Mouse (Mus musculus) kidney, postnatal 0 days (tissue): ENCODE data around the gene Pawr. TPM values are rescaled to one million over a fixed set of nuclear protein-coding genes. Genes with fewer than 3 reads are reported as not detected.
"Not testable (repeated sequence)": the region's sequence is repeated elsewhere in the genome, so short reads cannot be mapped to it uniquely, and the experiment has no call there.

Experiments used
- ATAC-seq: fragments of 200-750 bp; cut with Nextera tagmentation; replicated peaks from 2 replicates; pipeline ENCODE4 v1.8.0; 2017; ENCODE audit warnings: low read depth, moderate number of reproducible peaks, moderate TSS enrichment, moderate library complexity; ENCODE audit not compliant: low FRiP score
- DNase-seq: peaks from one replicate; pipeline ENCODE4 v3.0.0-alpha.2; 2016; ENCODE audit warnings: low spot score
- H3K27ac ChIP-seq: fragments of 300-500 bp; sonication (generic); 2 replicates; pipeline ENCODE4 v1.5.1; 2014; ENCODE audit warnings: mild to moderate bottlenecking
- H3K27me3 ChIP-seq: fragments of 300-500 bp; sonication (generic); 2 replicates; pipeline ENCODE4 v1.6.1; 2014; ENCODE audit warnings: low read length, mixed read lengths; ENCODE audit not compliant: insufficient read depth
- H3K36me3 ChIP-seq: fragments of 300-500 bp; sonication (generic); 2 replicates; pipeline ENCODE4 v1.6.1; 2014; ENCODE audit warnings: low read length, mixed read lengths; ENCODE audit not compliant: insufficient read depth
- H3K4me1 ChIP-seq: fragments of 300-500 bp; sonication (generic); replicated peaks from 2 replicates; pipeline ENCODE4 v1.6.1; 2014; ENCODE audit warnings: antibody characterized with exemption, low read length, mixed read lengths; ENCODE audit not compliant: insufficient read depth
- H3K4me2 ChIP-seq: fragments of 300-500 bp; sonication (generic); 2 replicates; pipeline ENCODE4 v1.6.1; 2014; ENCODE audit warnings: mild to moderate bottlenecking, low read length, moderate library complexity, mixed read lengths
- H3K4me3 ChIP-seq: fragments of 300-500 bp; sonication (generic); replicated peaks from 2 replicates; pipeline ENCODE4 v1.5.1; 2014; ENCODE audit warnings: low read depth, low read length
- H3K9ac ChIP-seq: fragments of 300-500 bp; sonication (generic); 2 replicates; pipeline ENCODE4 v1.6.1; 2014; ENCODE audit warnings: low read depth, low read length
- H3K9me3 ChIP-seq: fragments of 300-500 bp; sonication (generic); replicated peaks from 2 replicates; pipeline ENCODE4 v1.6.1; 2016; ENCODE audit warnings: low read length, inconsistent platforms, mixed read lengths
- CTCF ChIP-seq: IDR thresholded peaks from 2 replicates; pipeline ENCODE4 v1.5.1; 2016; ENCODE audit warnings: antibody characterized with exemption, low read depth, mild to moderate bottlenecking, moderate library complexity
- WGBS: fragments of 180-500 bp; shearing (Covaris S2); extraction: QIAGEN DNeasy Blood & Tissue Kit; methylation state at CpG from one replicate; pipeline ENCODE4 v1.1.7; 2014; 5-methylcytosine and 5-hydroxymethylcytosine counted together
- polyA plus RNA-seq: library from polyadenylated mRNA; unstranded; fragments of >200 nt; fragmentation: Nextera tagmentation; extraction: Ambion mirVana; gene quantifications from 2 replicates; pipeline ENCODE4 v1.2.1, GENCODE M21; 2015

The Pawr gene
- polyA plus RNA-seq, 1 experiment from 2014 or later = 28.5 TPM

DNA sequence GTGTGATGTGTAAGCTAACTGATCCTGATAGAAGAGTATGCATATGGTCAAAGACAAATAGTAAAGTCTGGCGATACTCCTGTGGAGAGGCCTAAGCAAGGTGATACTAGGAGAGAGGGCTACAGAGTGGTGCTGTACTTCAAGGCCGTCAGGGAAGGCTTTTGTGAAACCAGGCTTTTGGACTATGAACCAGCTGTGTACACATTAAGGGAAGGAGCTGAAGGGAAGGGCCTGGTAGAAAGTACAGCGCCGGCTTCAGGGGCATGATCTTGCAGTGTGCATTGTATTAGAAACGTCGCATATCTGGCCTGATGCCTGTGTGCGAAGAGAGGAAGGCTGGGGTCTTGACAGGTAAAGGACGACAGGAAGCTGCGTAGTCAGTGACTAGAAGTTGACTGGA lies 13.2 kb downstream of the Pawr start:
- Histone ChIP-seq H3K4me3 (no peak overlapping the region), H3K36me3 (0 out of 2 replicates have a peak, but pooled peaks cover 5% of the 10 kb centered on the region), H3K4me1 (no peaks in the 10 kb centered on the region), H3K4me2 (no peak overlapping the region), H3K9ac (no peak overlapping the region), H3K27me3 (no peaks in the 10 kb centered on the region), H3K27ac (no peak overlapping the region), H3K9me3 (no peaks in the 10 kb centered on the region)
- ATAC-seq = no peak
- DNase-seq = no peak
- 89% methylated on average over 9 of the region's 9 CpGs for WGBS
- TF ChIP-seq CTCF = no peak

DNA sequence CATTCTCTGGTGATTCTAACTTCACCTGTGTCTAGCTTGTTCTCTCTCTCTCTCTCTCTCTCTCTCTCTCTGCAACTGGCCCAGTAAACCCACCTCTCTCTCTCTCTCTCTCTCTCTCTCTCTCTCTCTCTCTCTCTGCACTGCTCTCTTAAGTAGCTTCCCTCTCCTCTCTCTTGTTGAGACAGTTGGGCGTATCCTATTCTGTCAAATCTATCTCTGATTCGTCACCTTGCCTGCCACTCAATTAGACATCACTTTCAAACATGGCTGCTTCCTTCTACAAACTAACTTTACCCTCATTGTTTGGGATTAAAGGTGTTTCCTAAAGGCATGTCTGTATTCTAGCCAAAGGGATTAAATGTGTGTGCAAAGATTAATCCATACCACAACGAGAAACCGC lies 14.4 kb downstream of the Pawr start:
- H3K27me3 ChIP-seq, H3K36me3 ChIP-seq, H3K4me1 ChIP-seq, H3K27ac ChIP-seq, DNase-seq, H3K9ac ChIP-seq, H3K4me3 ChIP-seq, ATAC-seq, H3K4me2 ChIP-seq, H3K9me3 ChIP-seq: not testable (repeated sequence)
- 96% methylated on average over 4 of the region's 4 CpGs for WGBS

DNA sequence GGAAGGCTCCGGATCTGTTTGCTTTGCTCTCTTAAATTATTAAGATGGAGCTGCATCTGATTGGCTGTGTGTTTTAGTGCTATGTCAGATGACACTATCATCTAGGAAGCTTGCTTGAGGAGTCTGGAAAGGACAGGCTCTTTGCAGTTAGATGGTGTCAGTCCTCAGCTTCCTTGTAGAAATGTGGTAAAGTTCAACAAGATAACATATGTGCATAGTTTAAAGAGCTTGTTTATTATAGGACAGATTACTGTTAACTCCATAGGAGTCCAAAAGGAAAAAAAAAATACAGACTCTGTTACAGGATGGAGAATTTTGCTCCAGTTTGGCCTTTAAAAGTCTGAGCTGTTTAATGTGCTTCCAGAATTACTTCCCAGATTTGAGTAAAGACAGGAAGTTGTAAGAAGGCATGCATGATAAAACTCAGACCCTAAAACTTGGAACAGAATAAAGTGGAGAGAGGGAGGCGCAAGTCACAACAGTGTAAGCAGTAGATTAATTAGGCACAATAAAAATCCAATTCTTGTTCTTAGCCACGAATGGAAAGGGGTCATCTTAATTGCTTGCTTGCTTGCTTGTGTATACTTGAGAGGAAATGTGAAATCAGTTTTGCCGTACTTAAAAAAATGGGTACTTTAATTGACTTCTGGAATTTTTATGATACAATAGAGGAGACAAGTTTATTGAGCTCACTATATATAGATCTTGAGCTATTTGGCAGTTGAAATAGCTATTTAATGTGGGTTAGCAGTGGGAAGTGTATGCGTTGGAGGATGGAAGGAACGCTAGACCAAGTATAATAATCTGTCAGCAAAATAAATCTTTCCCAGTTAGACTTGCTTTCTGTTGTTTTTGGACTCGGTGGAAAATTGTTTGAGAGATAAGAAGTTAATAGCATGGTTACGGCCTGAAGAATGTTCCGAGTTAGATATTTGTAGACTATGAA lies 18.5 kb downstream of the Pawr start:
- ATAC-seq (peak; percentile 72), DNase-seq (peak; percentile 95)
- Histone ChIP-seq H3K4me2 (no peak overlapping the region), H3K27me3 (no peaks in the 10 kb centered on the region), H3K27ac (peak overlapping the region; percentile 71), H3K9me3 (no peaks in the 10 kb centered on the region), H3K36me3 (0 out of 2 replicates have a peak, but pooled peaks cover 3% of the 10 kb centered on the region), H3K9ac (no peak overlapping the region), H3K4me3 (no peak overlapping the region), H3K4me1 (no peaks in the 10 kb centered on the region)
- TF ChIP-seq CTCF = no peak
- 28% methylated on average over 9 of the region's 9 CpGs for WGBS

DNA sequence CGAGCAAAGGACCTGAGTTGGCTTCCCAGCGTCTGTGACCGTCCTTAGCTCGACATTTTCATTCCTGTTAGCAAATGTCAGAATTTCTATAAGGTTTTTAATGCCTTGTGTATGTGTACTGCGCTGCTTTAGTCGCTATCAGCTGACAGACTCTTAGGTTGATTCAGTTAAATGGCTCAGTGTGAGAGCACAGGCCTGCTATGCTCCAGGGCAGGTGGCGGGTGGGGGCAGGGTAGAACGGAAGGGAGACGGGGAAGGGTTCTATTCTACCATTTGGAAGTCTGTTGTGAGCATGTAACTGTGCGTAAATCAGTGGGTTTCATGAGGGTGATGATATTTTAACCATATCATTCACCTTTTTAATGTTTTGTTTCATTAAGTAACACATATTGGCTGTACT lies 21.0 kb downstream of the Pawr start:
- Histone ChIP-seq H3K4me2 (no peak overlapping the region), H3K27ac (no peak overlapping the region), H3K9me3 (no peaks in the 10 kb centered on the region), H3K4me1 (no peaks in the 10 kb centered on the region), H3K4me3 (no peak overlapping the region), H3K27me3 (no peaks in the 10 kb centered on the region), H3K36me3 (0 out of 2 replicates have a peak, but pooled peaks cover 4% of the 10 kb centered on the region), H3K9ac (no peak overlapping the region)
- ATAC-seq = no peak
- TF ChIP-seq CTCF = no peak
- WGBS = 85% methylated on average over 10 of the region's 10 CpGs
- no peak for DNase-seq

DNA sequence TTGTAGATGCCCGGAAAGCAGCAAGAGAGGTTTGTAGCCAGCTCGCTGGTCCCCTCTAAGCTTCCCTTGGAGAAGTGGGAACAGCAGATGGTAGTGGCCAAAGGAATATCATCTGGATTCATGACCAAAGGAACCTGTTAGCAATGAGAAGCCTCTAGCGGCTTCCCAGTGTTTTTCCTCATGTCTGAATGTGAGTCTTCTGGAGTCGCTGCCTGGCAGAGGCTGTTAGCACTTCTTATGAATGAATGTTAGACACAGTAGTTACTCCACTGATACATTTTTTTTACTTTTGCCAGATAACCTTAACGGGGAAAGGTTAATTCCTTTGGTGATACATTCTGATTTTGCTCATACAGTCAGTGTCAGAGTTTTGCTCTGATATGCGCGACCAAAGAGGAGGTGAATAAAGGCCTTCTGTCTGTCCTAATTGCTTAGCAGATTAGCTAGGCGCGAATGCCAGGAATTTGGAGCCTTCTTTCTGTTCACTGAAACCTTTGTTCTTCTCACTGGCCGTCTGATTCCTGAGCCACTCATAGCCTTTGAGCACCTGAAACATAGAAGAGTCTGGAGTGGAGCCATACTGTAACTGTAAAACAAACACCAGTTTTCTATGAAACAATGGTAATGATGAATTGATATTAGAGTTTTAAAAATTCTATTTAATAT lies 22.9 kb downstream of the Pawr start:
- Histone ChIP-seq H3K9me3 (no peaks in the 10 kb centered on the region), H3K4me1 (0 out of 2 replicates have a peak, but pooled peaks cover 3% of the 10 kb centered on the region), H3K27me3 (no peaks in the 10 kb centered on the region), H3K36me3 (0 out of 2 replicates have a peak, but pooled peaks cover 4% of the 10 kb centered on the region), H3K4me2 (no peak overlapping the region), H3K4me3 (no peak overlapping the region), H3K9ac (no peak overlapping the region), H3K27ac (no peak overlapping the region)
- WGBS = 58% methylated on average over 10 of the region's 10 CpGs
- TF ChIP-seq CTCF = no peak
- no peak for ATAC-seq
- DNase-seq = no peak

DNA sequence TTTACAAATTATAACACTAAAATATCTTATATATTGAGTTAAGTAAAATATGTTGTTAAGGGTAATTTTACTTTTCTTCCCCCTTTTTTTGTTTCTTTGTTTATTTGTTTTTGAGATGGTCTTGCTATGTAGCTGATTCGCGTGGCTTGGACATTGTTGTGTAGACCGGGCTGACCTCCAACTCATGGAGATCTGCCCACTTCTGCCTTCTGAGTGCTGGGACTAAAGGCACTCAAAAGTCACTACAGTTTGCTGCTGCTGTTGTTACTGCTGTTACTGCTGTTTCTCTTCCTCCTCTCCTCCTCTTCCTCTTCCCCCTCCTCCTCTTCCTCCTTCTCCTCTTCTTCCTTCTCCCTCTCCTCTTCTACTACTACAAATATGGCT lies 23.5 kb downstream of the Pawr start:
- no peak for ATAC-seq
- H3K27me3 ChIP-seq = no peaks in the 10 kb centered on the region
- H3K4me3 ChIP-seq = no peak overlapping the region
- no peak overlapping the region for H3K4me2 ChIP-seq
- H3K27ac ChIP-seq = no peak overlapping the region
- H3K9ac ChIP-seq = no peak overlapping the region
- 0 out of 2 replicates have a peak, but pooled peaks cover 3% of the 10 kb centered on the region for H3K4me1 ChIP-seq
- TF ChIP-seq CTCF = no peak
- WGBS = 89% methylated on average over 3 of the region's 3 CpGs
- no peaks in the 10 kb centered on the region for H3K9me3 ChIP-seq
- 0 out of 2 replicates have a peak, but pooled peaks cover 4% of the 10 kb centered on the region for H3K36me3 ChIP-seq
- DNase-seq = no peak
